19 mouse cellular contexts compared by ENCODE assay signal in genomic region chr3:68637960-68638359, GRCm38 (mm10). TPM values are rescaled to one million over a fixed set of nuclear protein-coding genes. Genes with fewer than 3 reads are reported as not detected.
DNase-seq lines count a peak whose midpoint lies in the region; ATAC-seq and TF ChIP-seq lines count a peak whose summit lies in the region.
"Had no signal": no experiment of that assay in that cellular context is flagged by ENCODE, and none has a peak within 500 bp of the region (broad histone marks: within the 10 kb centered on the region; RNA-seq: fewer than 3 reads in every experiment).

No protein-coding gene starts in this region.

- ATAC-seq in forebrain, embryonic 11.5 days (replicated peaks; ENCODE audit: low FRiP score), result peak; percentile 51; the same call in 1 of the 2 replicates
- no peak for ATAC-seq in forebrain, embryonic 13.5 days
- peak; percentile 30 for ATAC-seq in granulocyte monocyte progenitor cell, adult 5-6 weeks (replicated peaks; ENCODE audit: poor library complexity, severe bottlenecking)
- ATAC-seq in megakaryocyte-erythroid progenitor cell, adult 5-6 weeks (replicated peaks; ENCODE audit: low FRiP score, low TSS enrichment, poor library complexity, severe bottlenecking), result no peak
- ATAC-seq in cerebellum, adult (ENCODE audit: insufficient number of reproducible peaks, low FRiP score, low TSS enrichment), result no peak
- ATAC-seq: midbrain, embryonic 15.5 days had no signal

- DNase-seq in forebrain, embryonic 11.5 days (ENCODE audit: low spot score), result no peak
- DNase-seq in 416B (ENCODE audit: low read depth) (peak; percentile 77), CH12.LX (ENCODE audit: extremely low read depth) (peak; percentile 28)
- DNase-seq in layer of hippocampus, postnatal 14 days (ENCODE audit: low spot score in 2 of 2), result no peak
- DNase-seq: adrenal gland, adult 8-10 months; cerebellum, postnatal 14 days; left cerebral cortex, postnatal 4 days; liver, embryonic 13.5 days; lung, postnatal 14 days had no signal

- no peak for TF ChIP-seq POLR2A in CH12.LX (IDR thresholded peaks at IDR 0.05; ENCODE audit: low read depth, low read length)

- peak; percentile 31; the same call in 1 of the 2 replicates for TF ChIP-seq EP300 in CH12.LX (IDR thresholded peaks at IDR 0.05; ENCODE audit: low read length)

- no peak overlapping the region for H3K27ac ChIP-seq in forebrain, embryonic 11.5 days (ENCODE audit: low read depth, low read length)
- H3K27ac ChIP-seq in forebrain, embryonic 13.5 days, result no peak overlapping the region
- no peak overlapping the region for H3K27ac ChIP-seq in CH12.LX (ENCODE audit: insufficient read depth, low read depth)
- H3K27ac ChIP-seq: embryonic facial prominence, embryonic 15.5 days; hindbrain, embryonic 13.5 days; layer of hippocampus, adult 2 months; liver, embryonic 13.5 days; midbrain, embryonic 15.5 days; neural tube, embryonic 15.5 days had no signal

- H3K36me3 ChIP-seq in forebrain, embryonic 11.5 days (ENCODE audit: control insufficient read depth, insufficient read depth, low read length), result no peaks in the 10 kb centered on the region
- no peaks in the 10 kb centered on the region for H3K36me3 ChIP-seq in forebrain, embryonic 13.5 days (ENCODE audit: poor library complexity, severe bottlenecking)
- no peaks in the 10 kb centered on the region for H3K36me3 ChIP-seq in CH12.LX (replicated peaks in 1 of 2; ENCODE audit: control insufficient read depth in 1 of 2, insufficient read depth in 1 of 2, low read length in 1 of 2)
- H3K36me3 ChIP-seq: embryonic facial prominence, embryonic 15.5 days; hindbrain, embryonic 13.5 days; liver, embryonic 13.5 days; midbrain, embryonic 15.5 days; neural tube, embryonic 15.5 days had no signal

- H3K4me3 ChIP-seq in forebrain, embryonic 11.5 days (ENCODE audit: low read depth, low read length), result no peak overlapping the region
- no peak overlapping the region for H3K4me3 ChIP-seq in forebrain, embryonic 13.5 days
- no peak overlapping the region for H3K4me3 ChIP-seq in CH12.LX (replicated peaks in 1 of 3; ENCODE audit: low read depth in 2 of 3, low read length in 2 of 3, poor library complexity in 1 of 3)
- H3K4me3 ChIP-seq: embryonic facial prominence, embryonic 15.5 days; hindbrain, embryonic 13.5 days; layer of hippocampus, adult 2 months; liver, embryonic 13.5 days; midbrain, embryonic 15.5 days; neural tube, embryonic 15.5 days had no signal

- peak in 1 of 2 experiments; percentile 55; a peak in 1 of 4 replicates for TF ChIP-seq CTCF in CH12.LX (conservative IDR thresholded peaks at IDR 0.05 in 1 of 2, IDR thresholded peaks at IDR 0.05 in 1 of 2; ENCODE audit: low read depth in 2 of 2, low read length in 2 of 2)

- in situ Hi-C loops in CH12.LX (cut with MboI; ENCODE audit: low pct_ligation_motif_present, low pct_unique_long_range_greater_than_20kb, low sequenced_read_pairs), result no loop called here

- TF ChIP-seq RAD21 in CH12.LX (IDR thresholded peaks at IDR 0.05; ENCODE audit: low read depth, low read length), result no peak; the same call in 1 of the 2 replicates

- H3K79me2 ChIP-seq in CH12.LX (replicated peaks; ENCODE audit: control insufficient read depth, extremely low read depth, insufficient read depth, poor library complexity, severe bottlenecking), result no peaks in the 10 kb centered on the region

- dilution Hi-C loops in CH12.LX (cut with MboI; ENCODE audit: extremely low pct_ligation_motif_present, extremely low pct_unique_long_range_greater_than_20kb, low sequenced_read_pairs), result no loop called here

- H3K9ac ChIP-seq in forebrain, embryonic 11.5 days (ENCODE audit: low read length), result no peak overlapping the region
- no peak overlapping the region for H3K9ac ChIP-seq in forebrain, embryonic 13.5 days
- H3K9ac ChIP-seq in CH12.LX (ENCODE audit: insufficient read depth, low read depth), result 0 out of 2 replicates have a peak overlapping the region, but pooled peaks have one; percentile 7
- H3K9ac ChIP-seq: embryonic facial prominence, embryonic 15.5 days; hindbrain, embryonic 13.5 days; liver, embryonic 13.5 days; midbrain, embryonic 15.5 days; neural tube, embryonic 15.5 days had no signal

- WGBS in forebrain, embryonic 11.5 days, result 7% methylated on average over 7 of the region's 7 CpGs
- WGBS in forebrain, embryonic 13.5 days, result 7% methylated on average over 7 of the region's 7 CpGs

- H3K4me2 ChIP-seq in forebrain, embryonic 11.5 days (ENCODE audit: low read depth, low read length, severe bottlenecking), result 0 out of 2 replicates have a peak overlapping the region, but pooled peaks have one; percentile 11
- no peak overlapping the region; the same call in 1 of the 2 replicates for H3K4me2 ChIP-seq in forebrain, embryonic 13.5 days
- peak overlapping the region; percentile 82 for H3K4me2 ChIP-seq in CH12.LX (ENCODE audit: insufficient read depth, low read depth, poor library complexity, severe bottlenecking)
- H3K4me2 ChIP-seq: embryonic facial prominence, embryonic 15.5 days; hindbrain, embryonic 13.5 days; liver, embryonic 13.5 days; midbrain, embryonic 15.5 days; neural tube, embryonic 15.5 days had no signal

- no peaks in the 10 kb centered on the region for H3K9me3 ChIP-seq in forebrain, embryonic 11.5 days (ENCODE audit: control insufficient read depth, low read length)
- H3K9me3 ChIP-seq in forebrain, embryonic 13.5 days (replicated peaks), result no peaks in the 10 kb centered on the region
- no peaks in the 10 kb centered on the region for H3K9me3 ChIP-seq in CH12.LX (replicated peaks; ENCODE audit: low read length)
- H3K9me3 ChIP-seq: embryonic facial prominence, embryonic 15.5 days; hindbrain, embryonic 13.5 days; liver, embryonic 13.5 days; midbrain, embryonic 15.5 days; neural tube, embryonic 15.5 days had no signal

- H3K4me1 ChIP-seq in forebrain, embryonic 11.5 days (replicated peaks; ENCODE audit: control insufficient read depth, insufficient read depth, low read length), result peaks cover 6% of the 10 kb centered on the region; the same call in 1 of the 2 replicates
- H3K4me1 ChIP-seq in forebrain, embryonic 13.5 days, result peaks cover 6% of the 10 kb centered on the region; the same call in 1 of the 2 replicates
- H3K4me1 ChIP-seq in CH12.LX (ENCODE audit: control insufficient read depth in 1 of 2, insufficient read depth in 2 of 2), result peaks cover 0 to 9% of the 10 kb centered on the region in 2 experiments; a peak in 2 of 4 replicates
- H3K4me1 ChIP-seq: embryonic facial prominence, embryonic 15.5 days; liver, embryonic 13.5 days; midbrain, embryonic 15.5 days; neural tube, embryonic 15.5 days had no signal

- no peaks in the 10 kb centered on the region for H3K27me3 ChIP-seq in forebrain, embryonic 11.5 days (ENCODE audit: control insufficient read depth, insufficient read depth, low read length)
- no peaks in the 10 kb centered on the region for H3K27me3 ChIP-seq in forebrain, embryonic 13.5 days
- H3K27me3 ChIP-seq in CH12.LX (replicated peaks), result no peaks in the 10 kb centered on the region
- H3K27me3 ChIP-seq: embryonic facial prominence, embryonic 15.5 days; hindbrain, embryonic 13.5 days; liver, embryonic 13.5 days; midbrain, embryonic 15.5 days; neural tube, embryonic 15.5 days had no signal

TF ChIP-seq in CH12.LX, 34 proteins besides CTCF, POLR2A, EP300 and RAD21:
- TF ChIP-seq MEF2A (IDR thresholded peaks at IDR 0.05; ENCODE audit: borderline replicate concordance, low read depth, low read length), result 0 out of 2 replicates have a peak, but pooled peaks have one; percentile 44
- peak; percentile 97 for TF ChIP-seq IRF4 (IDR thresholded peaks at IDR 0.05; ENCODE audit: low read depth, low read length)
- TF ChIP-seq TBP (conservative IDR thresholded peaks at IDR 0.05; ENCODE audit: low read depth, low read length), result no peak

RNA-seq across cellular contexts. Expression of gene Il12a, which starts 52.5 kb away (rescaled TPM):
- 0.31 and 0.36 TPM in 2 replicates for polyA plus RNA-seq in forebrain, embryonic 11.5 days (2014; fragmentation: Nextera tagmentation; extraction: Ambion mirVana)
- polyA plus RNA-seq in forebrain, embryonic 13.5 days (2015; fragmentation: Nextera tagmentation; extraction: Ambion mirVana), result 0.13 TPM in 1 of 2 replicates, not detected in the other
- total RNA-seq in CH12.LX (2012; rRNA removed), result 7.9 and 11.2 TPM in 2 replicates
- 12.3 and 13.7 TPM in 2 replicates for total RNA-seq in CH12.LX (2014; rRNA removed)
- polyA plus RNA-seq in CH12.LX (2012; ENCODE audit: insufficient read length, low read depth), result 3.8 and 5.0 TPM in 2 replicates
- total RNA-seq in granulocyte monocyte progenitor cell, adult 5-6 weeks (2014; fragmentation: Nextera tagmentation), result 36.2 and 43.0 TPM in 2 replicates
- 28.3 and 28.6 TPM in 2 replicates for total RNA-seq in granulocyte monocyte progenitor cell, adult 5-6 weeks (2017)
- total RNA-seq in layer of hippocampus, postnatal 14 days (2021), result under 1 TPM; 0.50 to 0.51 TPM
- 3.8 and 5.4 TPM in 2 replicates for total RNA-seq in megakaryocyte-erythroid progenitor cell, adult 5-6 weeks (2014; fragmentation: Nextera tagmentation)
- 2.5 and 10.7 TPM in 2 replicates for total RNA-seq in megakaryocyte-erythroid progenitor cell, adult 5-6 weeks (2017)
- total RNA-seq: left cerebral cortex, postnatal 4 days had no signal
- polyA plus RNA-seq: heart, embryonic 16.5 days; hindbrain, embryonic 13.5 days; midbrain, embryonic 15.5 days; neural tube, embryonic 15.5 days had no signal

Comparison
In these comparisons a context has a peak if more than half of its experiments do, and no peak if none do; other contexts are left out.
1. ATAC-seq: peak in forebrain, embryonic 11.5 days (single experiment) and granulocyte monocyte progenitor cell, adult 5-6 weeks (single experiment); none in forebrain, embryonic 13.5 days (single experiment), megakaryocyte-erythroid progenitor cell, adult 5-6 weeks (single experiment) and cerebellum, adult (single experiment).
2. DNase-seq: peak in 416B (single experiment) and CH12.LX (single experiment); none in forebrain, embryonic 11.5 days (single experiment) and layer of hippocampus, postnatal 14 days (0 of 2).